Mouse (Mus musculus) lung, postnatal 0 days (tissue): ENCODE measurements around the gene Sertad3. TPM values are rescaled to one million over a fixed set of nuclear protein-coding genes. Genes with fewer than 3 reads are reported as not detected.
A peak's percentile ranks its signal among the peaks of the same experiment; 100 is the strongest.
"Not testable (repeated sequence)": the region's sequence is repeated elsewhere in the genome, so short reads cannot be mapped to it uniquely, and the experiment has no call there.

Experiments used
- ATAC-seq: fragments of 200-750 bp; cut with Nextera tagmentation; 2 replicates; pipeline ENCODE4 v1.8.0; 2017; ENCODE audit warnings: moderate library complexity
- DNase-seq: peaks from one replicate; pipeline ENCODE4 v3.0.0-alpha.2; 2016; ENCODE audit warnings: low spot score
- H3K27ac ChIP-seq: fragments of 300-500 bp; sonication (generic); 2 replicates; pipeline ENCODE4 v1.5.1; 2014; ENCODE audit warnings: antibody characterized with exemption, mild to moderate bottlenecking, low read length, mixed read lengths
- H3K27me3 ChIP-seq: fragments of 300-500 bp; sonication (generic); replicated peaks from 2 replicates; pipeline ENCODE4 v1.6.1; 2014; ENCODE audit warnings: low read length, mixed read lengths; ENCODE audit not compliant: insufficient read depth
- H3K36me3 ChIP-seq: fragments of 300-500 bp; sonication (generic); 2 replicates; pipeline ENCODE4 v1.6.1; 2014; ENCODE audit warnings: low read length, mixed read lengths; ENCODE audit not compliant: insufficient read depth
- H3K4me1 ChIP-seq: fragments of 300-500 bp; sonication (generic); 2 replicates; pipeline ENCODE4 v1.6.1; 2014; ENCODE audit warnings: antibody characterized with exemption, low read depth, low read length, mixed read lengths; ENCODE audit not compliant: insufficient read depth
- H3K4me2 ChIP-seq: fragments of 300-500 bp; sonication (generic); replicated peaks from 2 replicates; pipeline ENCODE4 v1.6.1; 2014; ENCODE audit warnings: low read depth, mild to moderate bottlenecking, low read length, moderate library complexity, mixed read lengths
- H3K4me3 ChIP-seq: fragments of 300-500 bp; sonication (generic); 2 replicates; pipeline ENCODE4 v1.5.1; 2014; ENCODE audit warnings: low read depth, low read length
- H3K9ac ChIP-seq: fragments of 300-500 bp; sonication (generic); replicated peaks from 2 replicates; pipeline ENCODE4 v1.6.1; 2014; ENCODE audit warnings: low read depth, mild to moderate bottlenecking
- H3K9me3 ChIP-seq: fragments of 300-500 bp; sonication (generic); 2 replicates; pipeline ENCODE4 v1.6.1; 2016; ENCODE audit warnings: low read length, mixed read lengths
- CTCF ChIP-seq: IDR thresholded peaks from 2 replicates; pipeline ENCODE4 v1.5.1; 2016; ENCODE audit warnings: antibody characterized with exemption, mild to moderate bottlenecking
- EP300 ChIP-seq: IDR thresholded peaks from 2 replicates; pipeline ENCODE4 v1.6.1; 2016; ENCODE audit warnings: antibody characterized with exemption, mild to moderate bottlenecking, control low read depth
- WGBS: fragments of 180-500 bp; shearing (Covaris S2); extraction: QIAGEN DNeasy Blood & Tissue Kit; methylation state at CpG from one replicate; pipeline ENCODE4 v1.1.7; 2014; 5-methylcytosine and 5-hydroxymethylcytosine counted together
- polyA plus RNA-seq: library from polyadenylated mRNA; unstranded; fragments of >200 nt; fragmentation: Nextera tagmentation; extraction: Ambion mirVana; gene quantifications from 2 replicates; pipeline ENCODE4 v1.2.1, GENCODE M21; 2015

Sertad3 gene
- polyA plus RNA-seq, 1 experiment from 2014 or later: 33.0 TPM

DNA sequence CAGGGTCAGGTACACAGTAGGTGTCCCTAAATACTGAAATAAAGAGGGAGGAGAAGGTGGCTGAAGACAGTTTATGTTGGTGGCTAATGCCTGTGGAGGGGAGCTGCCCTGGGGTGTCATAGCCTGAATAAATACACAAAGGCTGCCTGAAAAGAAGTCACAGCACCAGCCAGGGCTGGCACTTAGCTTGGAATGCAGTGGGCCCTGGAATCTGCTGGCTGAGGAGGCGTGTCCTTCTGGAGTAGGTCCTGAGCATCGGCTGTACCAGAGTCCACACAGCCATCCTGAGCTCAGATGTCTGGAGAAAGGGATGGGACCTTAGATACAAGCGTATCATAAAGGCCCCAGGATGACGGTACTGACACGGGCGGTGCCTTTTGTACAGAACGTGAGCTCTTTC, 18.3 kb downstream of the Sertad3 start:
- Histone ChIP-seq H3K9ac (no peak overlapping the region), H3K36me3 (peaks cover 12% of the 10 kb centered on the region; the same call in 1 of the 2 replicates), H3K27ac (peak overlapping the region; percentile 94), H3K9me3 (no peaks in the 10 kb centered on the region), H3K4me1 (peaks cover 17% of the 10 kb centered on the region; the same call in 1 of the 2 replicates), H3K4me3 (no peak overlapping the region), H3K27me3 (no peaks in the 10 kb centered on the region), H3K4me2 (no peak overlapping the region)
- DNase-seq (peak; percentile 67), ATAC-seq (no peak)
- 53% methylated on average over 7 of the region's 7 CpGs for WGBS
- TF ChIP-seq CTCF (no peak), EP300 (no peak)

DNA sequence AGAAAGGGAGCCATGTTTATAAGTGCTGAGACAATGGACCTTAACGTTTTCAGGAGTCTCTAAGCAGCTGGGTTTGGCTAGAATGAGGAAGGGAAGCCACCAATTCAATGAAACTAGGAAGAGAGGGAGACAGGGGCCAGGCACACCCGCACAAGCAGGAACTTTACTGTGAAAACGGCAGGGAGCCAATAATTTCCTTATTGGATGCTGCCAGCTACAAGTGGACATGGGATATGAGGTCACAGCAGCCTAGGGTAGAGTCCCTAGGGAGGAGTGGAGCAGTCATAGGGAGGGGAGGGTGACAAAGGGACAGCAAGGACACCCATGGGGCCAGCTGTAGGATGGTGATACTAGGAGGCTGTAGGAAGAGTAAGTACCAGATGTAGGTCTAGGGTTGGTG, 19.5 kb downstream of the Sertad3 start:
- no peak overlapping the region for H3K4me3 ChIP-seq
- DNase-seq (peak; percentile 65), ATAC-seq (peak; percentile 21)
- no peak overlapping the region for H3K9ac ChIP-seq
- no peak for TF ChIP-seq CTCF
- TF ChIP-seq EP300: no peak; the same call in 1 of the 2 replicates
- H3K27ac ChIP-seq: peak overlapping the region; percentile 80
- no peaks in the 10 kb centered on the region for H3K27me3 ChIP-seq
- H3K4me2 ChIP-seq: no peak overlapping the region
- peaks cover 12% of the 10 kb centered on the region; the same call in 1 of the 2 replicates for H3K36me3 ChIP-seq
- H3K9me3 ChIP-seq: no peaks in the 10 kb centered on the region
- H3K4me1 ChIP-seq: peaks cover 17% of the 10 kb centered on the region; the same call in 1 of the 2 replicates
- 43% methylated on average over 3 of the region's 3 CpGs for WGBS

DNA sequence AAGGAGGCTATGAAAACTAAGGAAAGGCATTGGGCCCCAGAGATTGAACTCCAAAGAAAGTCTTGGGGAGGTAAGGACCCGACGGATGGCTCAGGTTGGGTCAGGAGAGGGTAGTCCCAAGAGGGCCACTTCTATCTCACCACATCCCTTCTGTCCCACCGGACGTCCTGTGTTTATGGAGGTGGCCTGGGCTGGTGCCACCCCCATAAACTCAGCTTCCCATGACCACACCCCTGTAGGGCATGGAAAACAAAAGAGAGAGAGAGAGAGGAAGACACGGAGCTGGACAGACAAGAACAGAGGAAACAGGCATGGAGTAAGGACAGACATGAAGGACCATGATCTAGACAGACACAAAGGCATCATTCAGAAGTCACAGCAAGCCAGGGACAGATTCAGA, 19.9 kb downstream of the Sertad3 start:
- Histone ChIP-seq H3K36me3 (peaks cover 12% of the 10 kb centered on the region; the same call in 1 of the 2 replicates), H3K4me1 (peaks cover 13% of the 10 kb centered on the region; the same call in 1 of the 2 replicates), H3K4me3 (no peak overlapping the region), H3K27me3 (no peaks in the 10 kb centered on the region), H3K9me3 (no peaks in the 10 kb centered on the region), H3K27ac (peak overlapping the region; percentile 80), H3K4me2 (no peak overlapping the region), H3K9ac (no peak overlapping the region)
- 63% methylated on average over 5 of the region's 5 CpGs for WGBS
- ATAC-seq (peak; percentile 24), DNase-seq (peak; percentile 66)
- TF ChIP-seq CTCF (no peak), EP300 (peak; percentile 92)

DNA sequence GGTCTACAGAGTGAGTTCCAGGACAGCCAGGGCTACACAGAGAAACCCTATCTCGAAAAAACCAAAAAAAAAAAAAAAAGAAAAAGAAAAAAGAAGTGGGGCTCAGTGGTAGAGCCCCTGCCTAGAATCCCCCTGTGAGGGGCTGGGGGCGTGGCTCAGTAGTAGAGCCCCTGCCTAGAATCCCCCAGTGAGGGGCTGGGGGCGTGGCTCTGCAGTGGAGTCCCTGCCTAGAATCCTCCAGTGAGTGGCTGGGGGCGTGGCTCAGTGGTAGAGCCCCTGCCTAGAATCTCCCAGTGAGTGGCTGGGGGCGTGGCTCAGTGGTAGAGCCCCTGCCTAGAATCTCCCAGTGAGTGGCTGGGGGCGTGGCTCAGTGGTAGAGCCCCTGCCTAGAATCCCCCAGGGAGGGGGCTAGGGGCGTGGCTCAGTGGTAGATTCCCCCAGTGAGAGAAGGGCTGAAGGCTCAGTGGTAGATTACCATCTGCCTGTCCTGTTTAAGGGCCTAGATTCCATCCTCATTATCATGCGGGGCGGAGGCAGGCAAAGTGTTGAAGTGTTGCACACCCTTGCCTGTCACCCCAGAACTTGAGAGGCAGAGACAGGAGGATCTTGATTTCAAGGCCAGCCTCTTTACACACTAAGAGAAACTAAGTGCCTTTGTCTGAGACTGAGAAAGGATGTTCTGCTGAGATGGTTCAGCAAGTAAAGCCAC, 21.2 kb downstream of the Sertad3 start:
- not testable (repeated sequence) for H3K36me3 ChIP-seq

DNA sequence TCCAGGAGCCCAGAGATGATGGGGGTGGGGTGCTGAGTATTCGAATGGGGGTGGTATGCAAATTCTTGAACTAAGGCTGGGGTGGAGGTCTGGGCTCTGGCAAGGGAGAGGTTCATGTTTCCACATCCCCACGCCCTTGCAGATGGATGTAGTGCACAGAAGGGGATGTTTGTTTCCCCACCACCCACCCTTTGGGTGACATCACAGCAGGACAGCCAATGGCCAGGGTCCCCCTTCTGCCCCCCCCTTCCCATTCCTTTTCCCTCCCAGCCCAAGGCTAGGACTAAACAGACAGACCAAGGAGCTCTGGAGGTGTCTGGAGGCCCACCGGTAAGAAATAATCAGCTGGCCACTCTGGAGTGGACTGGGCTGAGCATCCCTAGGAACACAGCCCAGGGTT, 25.5 kb downstream of the Sertad3 start, which contains the start of gene Prx:
TSS of gene Prx (plus strand) at position 289 of the 400 bp plus-strand sequence.
- TF ChIP-seq CTCF: no peak
- TF ChIP-seq EP300: no peak
- Histone ChIP-seq H3K9ac (peak within 1 kb of the TSS; percentile 44), H3K4me3 (peak within 1 kb of the TSS; percentile 32), H3K27me3 (no peaks in the 10 kb centered on the region), H3K36me3 (no peaks in the 10 kb centered on the region), H3K4me2 (peak within 1 kb of the TSS; percentile 44), H3K27ac (peak within 1 kb of the TSS; percentile 87), H3K4me1 (no peaks in the 10 kb centered on the region), H3K9me3 (no peaks in the 10 kb centered on the region)
- ATAC-seq (peak; percentile 69), DNase-seq (peak; percentile 52)
- WGBS: 35% methylated on average over 3 of the region's 3 CpGs

More for the DNA sequence above, 21.2 kb downstream of the Sertad3 start:
- not testable (repeated sequence) for H3K27me3 ChIP-seq, ATAC-seq, H3K4me3 ChIP-seq, H3K4me2 ChIP-seq, H3K4me1 ChIP-seq, DNase-seq, H3K9me3 ChIP-seq, H3K9ac ChIP-seq, H3K27ac ChIP-seq
- WGBS: 85% methylated on average over 9 of the region's 9 CpGs

DNA sequence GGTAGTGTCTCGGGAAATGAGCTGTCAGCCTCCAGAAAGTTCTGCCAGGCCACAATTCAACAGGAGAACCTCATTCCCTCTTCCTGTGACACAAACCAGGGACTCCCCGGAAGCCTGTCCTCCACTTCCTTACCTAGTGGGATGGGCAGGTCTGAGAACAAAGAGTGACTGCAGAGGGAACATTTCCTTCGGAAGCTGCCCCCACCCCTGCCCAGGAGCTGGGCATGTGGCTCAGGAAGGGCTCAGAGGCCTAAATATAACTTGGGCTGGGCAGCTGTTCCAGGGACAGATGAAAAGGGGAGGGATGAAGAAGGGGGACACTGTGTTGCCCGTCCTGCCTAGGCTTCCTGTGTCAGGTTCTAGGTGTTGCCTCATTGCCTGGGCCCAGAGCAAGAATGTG, 28.1 kb downstream of the Sertad3 start:
- H3K4me2 ChIP-seq: no peak overlapping the region
- peak overlapping the region; percentile 87 for H3K27ac ChIP-seq
- H3K27me3 ChIP-seq: no peaks in the 10 kb centered on the region
- DNase-seq (peak; percentile 66), ATAC-seq (peak; percentile 85)
- 36% methylated on average over 4 of the region's 4 CpGs for WGBS
- no peak overlapping the region for H3K4me3 ChIP-seq
- no peak overlapping the region for H3K9ac ChIP-seq
- no peaks in the 10 kb centered on the region for H3K36me3 ChIP-seq
- H3K4me1 ChIP-seq: no peaks in the 10 kb centered on the region
- TF ChIP-seq EP300: peak; percentile 99
- TF ChIP-seq CTCF: no peak
- no peaks in the 10 kb centered on the region for H3K9me3 ChIP-seq
